Mouse (Mus musculus) liver, adult 2 months (tissue): ENCODE measurements around the gene Rnf144b. TPM values are rescaled to one million over a fixed set of nuclear protein-coding genes. Genes with fewer than 3 reads are reported as not detected.

Experiments
- DNase-seq: peaks from one replicate; pipeline ENCODE4 v3.0.0-alpha.2; 2011; ENCODE audit warnings: low read depth, low spot score; ENCODE audit errors: extremely low read depth
- H3K27ac ChIP-seq: fragments of 200-500 bp; replicated peaks from 2 replicates; pipeline ENCODE4 v1.5.1; 2012; ENCODE audit warnings: low read depth, mild to moderate bottlenecking, control low read depth, inconsistent platforms, low read length; ENCODE audit not compliant: insufficient read depth
- H3K27me3 ChIP-seq: fragments of 200-500 bp; 2 replicates; pipeline ENCODE4 v1.6.1; 2012; ENCODE audit warnings: mild to moderate bottlenecking, moderate library complexity, low read length, inconsistent platforms; ENCODE audit not compliant: control insufficient read depth, insufficient read depth
- H3K36me3 ChIP-seq: fragments of 200-500 bp; 2 replicates; pipeline ENCODE4 v1.6.1; 2012; ENCODE audit warnings: low read length, inconsistent platforms; ENCODE audit not compliant: control insufficient read depth, insufficient read depth
- H3K4me1 ChIP-seq: fragments of 200-500 bp; 2 replicates; pipeline ENCODE4 v1.6.1; 2011; ENCODE audit warnings: low read length; ENCODE audit not compliant: control insufficient read depth, insufficient read depth
- H3K4me3 ChIP-seq: fragments of 200-500 bp; 2 replicates; pipeline ENCODE4 v1.5.1; 2011; ENCODE audit warnings: low read depth, mild to moderate bottlenecking, control low read depth, low read length, moderate library complexity; ENCODE audit not compliant: insufficient read depth
- H3K79me2 ChIP-seq: fragments of 200-500 bp; 2 replicates; pipeline ENCODE4 v1.6.1; 2012; ENCODE audit warnings: inconsistent platforms, mild to moderate bottlenecking, low read length, moderate library complexity; ENCODE audit not compliant: control insufficient read depth, insufficient read depth
- H3K9ac ChIP-seq: fragments of 200-500 bp; 2 replicates; pipeline ENCODE4 v1.6.1; 2012; ENCODE audit warnings: low read depth, mild to moderate bottlenecking, control low read depth, inconsistent platforms, low read length
- CTCF ChIP-seq: fragments of 200-500 bp; IDR thresholded peaks from 2 replicates; pipeline ENCODE4 v1.5.1; 2011; ENCODE audit warnings: low read depth, low read length, control low read depth
- POLR2A ChIP-seq: fragments of 200-500 bp; IDR thresholded peaks from 2 replicates; pipeline ENCODE4 v1.6.1; 2011; ENCODE audit warnings: low read length, control low read depth; ENCODE audit not compliant: insufficient read depth; ENCODE audit errors: extremely low read depth
- WGBS: fragments of 180-500 bp; shearing (Covaris S2); methylation state at CpG from one replicate; pipeline ENCODE4 v1.1.7; 2018; 5-methylcytosine and 5-hydroxymethylcytosine counted together
- polyA plus RNA-seq: library from polyadenylated mRNA; depleted of rRNA; stranded (reverse); fragments of >200 nt; gene quantifications from 2 replicates; pipeline ENCODE4 v1.2.3, GENCODE M21; 2012
- total RNA-seq: library from RNA; depleted of rRNA; stranded (reverse); fragments of >200 nt; gene quantifications from 2 replicates; pipeline ENCODE4 v1.2.3, GENCODE M21; 2014

Rnf144b gene
- total and polyA plus RNA-seq, 2 experiments: 18.8 to 19.4 TPM

GRCm38 (mm10) chr13:47200011-47200670 lies 77.7 kb downstream of the Rnf144b start:
- DNase-seq: peak; percentile 97
- Histone ChIP-seq H3K27me3 (no peaks in the 10 kb centered on the region), H3K4me1 (peaks cover 45% of the 10 kb centered on the region), H3K36me3 (peaks cover 3% of the 10 kb centered on the region; the same call in 1 of the 2 replicates), H3K27ac (peak overlapping the region; percentile 87), H3K4me3 (no peak overlapping the region), H3K79me2 (peaks cover 23% of the 10 kb centered on the region; the same call in 1 of the 2 replicates), H3K9ac (peak overlapping the region; percentile 30; the same call in 1 of the 2 replicates)
- TF ChIP-seq CTCF (no peak), POLR2A (no peak)
- 23% methylated on average over 12 of the region's 12 CpGs for WGBS

- H3K27ac ChIP-seq: peak overlapping the region; percentile 89
- H3K4me3 ChIP-seq: no peak overlapping the region
- WGBS: 29% methylated on average over 13 of the region's 13 CpGs
- peak overlapping the region; percentile 13; the same call in 1 of the 2 replicates for H3K9ac ChIP-seq
- no peaks in the 10 kb centered on the region for H3K27me3 ChIP-seq
- peak; percentile 93 for DNase-seq
- H3K4me1 ChIP-seq: peaks cover 42% of the 10 kb centered on the region
- TF ChIP-seq CTCF: no peak
- no peak for TF ChIP-seq POLR2A
- peaks cover 16% of the 10 kb centered on the region for H3K36me3 ChIP-seq
- peaks cover 35% of the 10 kb centered on the region; the same call in 1 of the 2 replicates for H3K79me2 ChIP-seq
Measured at GRCm38 (mm10) chr13:47201962-47202624, 79.6 kb downstream of the Rnf144b start.

DNA sequence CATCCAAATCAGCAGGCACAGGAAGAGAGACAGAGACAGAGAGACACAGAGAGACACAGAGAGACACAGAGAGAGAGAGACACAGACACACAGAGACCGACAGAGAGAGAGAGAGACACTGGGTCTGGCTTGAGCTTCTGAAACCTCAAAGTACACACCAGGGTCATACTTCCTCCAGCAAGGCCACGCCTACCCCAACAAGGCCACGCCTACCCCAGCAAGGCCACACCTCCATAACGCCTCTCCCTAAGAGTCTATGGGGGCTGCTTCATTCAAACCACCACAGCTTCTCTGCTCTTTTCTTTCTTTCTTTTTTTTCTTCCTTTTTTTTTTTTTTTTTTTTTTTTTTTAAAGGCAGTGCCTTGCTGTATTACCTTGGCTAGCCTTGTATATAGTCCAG lies 88.0 kb downstream of the Rnf144b start:
- Histone ChIP-seq H3K36me3 (peaks cover 59% of the 10 kb centered on the region), H3K4me1 (0 out of 2 replicates have a peak, but pooled peaks cover 2% of the 10 kb centered on the region), H3K27me3 (no peaks in the 10 kb centered on the region), H3K79me2 (peaks cover 49% of the 10 kb centered on the region), H3K27ac (no peak overlapping the region), H3K4me3 (no peak overlapping the region), H3K9ac (no peak overlapping the region)
- no peak for TF ChIP-seq CTCF
- no peak for TF ChIP-seq POLR2A
- 71% methylated on average over 4 of the region's 4 CpGs for WGBS
- DNase-seq: no peak

- no peaks in the 10 kb centered on the region for H3K27me3 ChIP-seq
- H3K27ac ChIP-seq: no peak overlapping the region
- 0 out of 2 replicates have a peak, but pooled peaks cover 2% of the 10 kb centered on the region for H3K4me1 ChIP-seq
- H3K4me3 ChIP-seq: no peak overlapping the region
- no peak for DNase-seq
- no peak for TF ChIP-seq CTCF
- TF ChIP-seq POLR2A: no peak
- H3K36me3 ChIP-seq: peaks cover 56% of the 10 kb centered on the region
- WGBS: 54% methylated on average over 6 of the region's 6 CpGs
- peaks cover 46% of the 10 kb centered on the region for H3K79me2 ChIP-seq
- H3K9ac ChIP-seq: no peak overlapping the region
Measured at GRCm38 (mm10) chr13:47210992-47211391, 88.5 kb downstream of the Rnf144b start.

GRCm38 (mm10) chr13:47211581-47211980 lies 89.1 kb downstream of the Rnf144b start:
- 0 out of 2 replicates have a peak, but pooled peaks cover 2% of the 10 kb centered on the region for H3K4me1 ChIP-seq
- peaks cover 42% of the 10 kb centered on the region for H3K79me2 ChIP-seq
- no peak overlapping the region for H3K4me3 ChIP-seq
- 87% methylated on average over 7 of the region's 7 CpGs for WGBS
- TF ChIP-seq POLR2A: no peak
- TF ChIP-seq CTCF: no peak
- peaks cover 53% of the 10 kb centered on the region for H3K36me3 ChIP-seq
- no peak overlapping the region for H3K9ac ChIP-seq
- DNase-seq: no peak
- no peak overlapping the region for H3K27ac ChIP-seq
- H3K27me3 ChIP-seq: no peaks in the 10 kb centered on the region
